Mouse (Mus musculus) embryonic facial prominence, embryonic 10.5 days (tissue): Measurements from ENCODE around the gene Ahsg. TPM values are rescaled to one million over a fixed set of nuclear protein-coding genes. Genes with fewer than 3 reads are reported as not detected.
A peak's percentile ranks its signal among the peaks of the same experiment; 100 is the strongest.

Source experiments
- DNase-seq: peaks from one replicate; pipeline ENCODE4 v3.0.0-alpha.2; 2017; ENCODE audit warnings: low spot score
- H3K27ac ChIP-seq: fragments of 300-500 bp; sonication (generic); replicated peaks from 2 replicates; pipeline ENCODE4 v1.5.1; 2016; ENCODE audit warnings: mild to moderate bottlenecking
- H3K27me3 ChIP-seq: fragments of 300-500 bp; sonication (generic); replicated peaks from 2 replicates; pipeline ENCODE4 v1.6.1; 2016; ENCODE audit warnings: low read depth, mild to moderate bottlenecking; ENCODE audit not compliant: poor library complexity, severe bottlenecking
- H3K36me3 ChIP-seq: fragments of 300-500 bp; sonication (generic); replicated peaks from 2 replicates; pipeline ENCODE4 v1.6.1; 2016; ENCODE audit warnings: mild to moderate bottlenecking, moderate library complexity
- H3K4me1 ChIP-seq: fragments of 300-500 bp; sonication (generic); 2 replicates; pipeline ENCODE4 v1.6.1; 2016
- H3K4me3 ChIP-seq: fragments of 300-500 bp; sonication (generic); 2 replicates; pipeline ENCODE4 v1.5.1; 2016; ENCODE audit warnings: mild to moderate bottlenecking, moderate library complexity
- H3K9me3 ChIP-seq: fragments of 300-500 bp; sonication (generic); 2 replicates; pipeline ENCODE4 v1.6.1; 2016; ENCODE audit warnings: mild to moderate bottlenecking
- WGBS: fragments of 180-500 bp; shearing (Covaris S2); methylation state at CpG from one replicate; pipeline ENCODE4 v1.1.7; 2016; 5-methylcytosine and 5-hydroxymethylcytosine counted together
- polyA plus RNA-seq: library from polyadenylated mRNA; unstranded; fragments of >200 nt; fragmentation: Nextera tagmentation; extraction: Ambion mirVana; gene quantifications from 2 replicates; pipeline ENCODE4 v1.2.1, GENCODE M21; 2016

Gene Ahsg
- polyA plus RNA-seq, 1 experiment from 2014 or later = not detected

- no peak overlapping the region for H3K27ac ChIP-seq
- H3K9me3 ChIP-seq = no peaks in the 10 kb centered on the region
- 78% methylated on average over 8 of the region's 8 CpGs for WGBS
Measured at GRCm38 (mm10) chr16:22894095-22894494, 3.0 kb downstream of the Ahsg start.

GRCm38 (mm10) chr16:22896618-22897017 lies 5.5 kb downstream of the Ahsg start:
- Histone ChIP-seq H3K27ac (no peak overlapping the region), H3K36me3 (no peaks in the 10 kb centered on the region), H3K4me1 (no peaks in the 10 kb centered on the region), H3K4me3 (no peak overlapping the region), H3K9me3 (no peaks in the 10 kb centered on the region), H3K27me3 (0 out of 2 replicates have a peak, but pooled peaks cover 4% of the 10 kb centered on the region)
- 66% methylated on average over 2 of the region's 2 CpGs for WGBS
- DNase-seq = no peak

More at GRCm38 (mm10) chr16:22894095-22894494, 3.0 kb downstream of the Ahsg start:
- no peaks in the 10 kb centered on the region for H3K36me3 ChIP-seq
- H3K27me3 ChIP-seq = 0 out of 2 replicates have a peak, but pooled peaks cover 4% of the 10 kb centered on the region
- no peak for DNase-seq
- H3K4me3 ChIP-seq = no peak overlapping the region
- H3K4me1 ChIP-seq = no peaks in the 10 kb centered on the region

GRCm38 (mm10) chr16:22899346-22899745 lies 8.3 kb downstream of the Ahsg start:
- H3K36me3 ChIP-seq = no peaks in the 10 kb centered on the region
- H3K27me3 ChIP-seq = 0 out of 2 replicates have a peak, but pooled peaks cover 4% of the 10 kb centered on the region
- H3K4me3 ChIP-seq = no peak overlapping the region
- 68% methylated on average over 5 of the region's 5 CpGs for WGBS
- no peak for DNase-seq
- no peaks in the 10 kb centered on the region for H3K4me1 ChIP-seq
- no peak overlapping the region for H3K27ac ChIP-seq
- no peaks in the 10 kb centered on the region for H3K9me3 ChIP-seq

- no peak overlapping the region for H3K27ac ChIP-seq
- H3K27me3 ChIP-seq = 0 out of 2 replicates have a peak, but pooled peaks cover 4% of the 10 kb centered on the region
- no peak overlapping the region for H3K4me3 ChIP-seq
- no peak for DNase-seq
- H3K9me3 ChIP-seq = no peaks in the 10 kb centered on the region
- WGBS = 86% methylated on average over 10 of the region's 10 CpGs
- H3K4me1 ChIP-seq = no peaks in the 10 kb centered on the region
- H3K36me3 ChIP-seq = no peaks in the 10 kb centered on the region
Measured at GRCm38 (mm10) chr16:22899866-22900570, 8.9 kb downstream of the Ahsg start.

GRCm38 (mm10) chr16:22901326-22901725 lies 10.2 kb downstream of the Ahsg start:
- H3K27me3 ChIP-seq = 0 out of 2 replicates have a peak, but pooled peaks cover under 1% of the 10 kb centered on the region
- no peaks in the 10 kb centered on the region for H3K4me1 ChIP-seq

GRCm38 (mm10) chr16:22909290-22909689 lies 18.2 kb downstream of the Ahsg start:
- Histone ChIP-seq H3K9me3 (no peaks in the 10 kb centered on the region), H3K36me3 (no peaks in the 10 kb centered on the region), H3K27me3 (no peaks in the 10 kb centered on the region), H3K4me1 (no peaks in the 10 kb centered on the region), H3K27ac (no peak overlapping the region), H3K4me3 (no peak overlapping the region)
- 91% methylated on average over 6 of the region's 6 CpGs for WGBS
- DNase-seq = no peak

More at GRCm38 (mm10) chr16:22901326-22901725, 10.2 kb downstream of the Ahsg start:
- H3K9me3 ChIP-seq = no peaks in the 10 kb centered on the region
- no peak overlapping the region for H3K27ac ChIP-seq
- no peak overlapping the region for H3K4me3 ChIP-seq
- H3K36me3 ChIP-seq = no peaks in the 10 kb centered on the region
- no peak for DNase-seq
- WGBS = 89% methylated on average over 3 of the region's 3 CpGs

- no peak overlapping the region for H3K27ac ChIP-seq
- no peaks in the 10 kb centered on the region for H3K4me1 ChIP-seq
- no peak for DNase-seq
- no peak overlapping the region for H3K4me3 ChIP-seq
- H3K9me3 ChIP-seq = no peaks in the 10 kb centered on the region
- no peaks in the 10 kb centered on the region for H3K36me3 ChIP-seq
- no peaks in the 10 kb centered on the region for H3K27me3 ChIP-seq
- WGBS = 83% methylated on average over 3 of the region's 3 CpGs
Measured at GRCm38 (mm10) chr16:22911986-22912385, 20.9 kb downstream of the Ahsg start.

- no peak overlapping the region for H3K27ac ChIP-seq
- no peaks in the 10 kb centered on the region for H3K36me3 ChIP-seq
- H3K4me1 ChIP-seq = no peaks in the 10 kb centered on the region
- no peak for DNase-seq
- 85% methylated on average over 6 of the region's 6 CpGs for WGBS
- no peaks in the 10 kb centered on the region for H3K27me3 ChIP-seq
- H3K9me3 ChIP-seq = no peaks in the 10 kb centered on the region
- no peak overlapping the region for H3K4me3 ChIP-seq
Measured at GRCm38 (mm10) chr16:22912886-22913285, 21.8 kb downstream of the Ahsg start.

- Histone ChIP-seq H3K36me3 (no peaks in the 10 kb centered on the region), H3K4me3 (no peak overlapping the region), H3K4me1 (peaks cover 8% of the 10 kb centered on the region), H3K27ac (no peak overlapping the region), H3K9me3 (no peaks in the 10 kb centered on the region), H3K27me3 (no peaks in the 10 kb centered on the region)
- no peak for DNase-seq
Measured at GRCm38 (mm10) chr16:22914276-22914675, 23.2 kb downstream of the Ahsg start.

- no peak for DNase-seq
Measured at GRCm38 (mm10) chr16:22918034-22918433, 27.0 kb downstream of the Ahsg start, which contains the start of gene Fetub. TSS of gene Fetub (plus strand) at chr16:22918334.

GRCm38 (mm10) chr16:22918664-22919312 lies 27.7 kb downstream of the Ahsg start:
- peak; percentile 46 for DNase-seq
- Histone ChIP-seq H3K4me1 (peaks cover 15% of the 10 kb centered on the region), H3K36me3 (no peaks in the 10 kb centered on the region), H3K4me3 (no peak overlapping the region; the same call in 1 of the 2 replicates), H3K27me3 (no peaks in the 10 kb centered on the region), H3K27ac (peak overlapping the region; percentile 21), H3K9me3 (no peaks in the 10 kb centered on the region)
- 59% methylated on average over 15 of the region's 15 CpGs for WGBS

More at GRCm38 (mm10) chr16:22918034-22918433, 27.0 kb downstream of the Ahsg start, which contains the start of gene Fetub:
- H3K9me3 ChIP-seq = no peaks in the 10 kb centered on the region
- no peaks in the 10 kb centered on the region for H3K27me3 ChIP-seq
- 90% methylated on average over 5 of the region's 5 CpGs for WGBS
- H3K36me3 ChIP-seq = no peaks in the 10 kb centered on the region
- H3K4me3 ChIP-seq = no peak within 1 kb of the TSS; the same call in 1 of the 2 replicates
- H3K4me1 ChIP-seq = peaks cover 15% of the 10 kb centered on the region
- peak within 1 kb of the TSS; percentile 21 for H3K27ac ChIP-seq

- Histone ChIP-seq H3K27me3 (no peaks in the 10 kb centered on the region), H3K9me3 (no peaks in the 10 kb centered on the region), H3K4me3 (no peak overlapping the region), H3K4me1 (peaks cover 15% of the 10 kb centered on the region), H3K36me3 (no peaks in the 10 kb centered on the region), H3K27ac (no peak overlapping the region)
- peak; percentile 46 for DNase-seq
- WGBS = 58% methylated on average over 18 of the region's 18 CpGs
Measured at GRCm38 (mm10) chr16:22919971-22920854, 29.1 kb downstream of the Ahsg start.
